Mouse (Mus musculus): ENCODE measurements around the gene Nicn1.

Nicn1 gene

GRCm38 (mm10) chr9:108338886-108339781 lies 48.9 kb downstream of the Nicn1 start, which contains the start of gene Gpx1:
Gpx1 (plus strand) TSS chr9:108338903.
- peak; percentile 86 for DNase-seq

DNA sequence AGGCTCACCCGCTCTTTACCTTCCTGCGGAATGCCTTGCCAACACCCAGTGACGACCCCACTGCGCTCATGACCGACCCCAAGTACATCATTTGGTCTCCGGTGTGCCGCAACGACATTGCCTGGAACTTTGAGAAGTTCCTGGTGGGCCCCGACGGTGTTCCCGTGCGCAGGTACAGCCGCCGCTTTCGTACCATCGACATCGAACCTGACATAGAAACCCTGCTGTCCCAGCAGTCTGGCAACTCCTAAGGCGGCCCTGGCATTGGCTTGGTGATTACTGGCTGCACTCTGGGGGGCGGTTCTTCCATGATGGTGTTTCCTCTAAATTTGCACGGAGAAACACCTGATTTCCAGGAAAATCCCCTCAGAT lies 49.6 kb downstream of the Nicn1 start:
- DNase-seq = peak; percentile 34

DNA sequence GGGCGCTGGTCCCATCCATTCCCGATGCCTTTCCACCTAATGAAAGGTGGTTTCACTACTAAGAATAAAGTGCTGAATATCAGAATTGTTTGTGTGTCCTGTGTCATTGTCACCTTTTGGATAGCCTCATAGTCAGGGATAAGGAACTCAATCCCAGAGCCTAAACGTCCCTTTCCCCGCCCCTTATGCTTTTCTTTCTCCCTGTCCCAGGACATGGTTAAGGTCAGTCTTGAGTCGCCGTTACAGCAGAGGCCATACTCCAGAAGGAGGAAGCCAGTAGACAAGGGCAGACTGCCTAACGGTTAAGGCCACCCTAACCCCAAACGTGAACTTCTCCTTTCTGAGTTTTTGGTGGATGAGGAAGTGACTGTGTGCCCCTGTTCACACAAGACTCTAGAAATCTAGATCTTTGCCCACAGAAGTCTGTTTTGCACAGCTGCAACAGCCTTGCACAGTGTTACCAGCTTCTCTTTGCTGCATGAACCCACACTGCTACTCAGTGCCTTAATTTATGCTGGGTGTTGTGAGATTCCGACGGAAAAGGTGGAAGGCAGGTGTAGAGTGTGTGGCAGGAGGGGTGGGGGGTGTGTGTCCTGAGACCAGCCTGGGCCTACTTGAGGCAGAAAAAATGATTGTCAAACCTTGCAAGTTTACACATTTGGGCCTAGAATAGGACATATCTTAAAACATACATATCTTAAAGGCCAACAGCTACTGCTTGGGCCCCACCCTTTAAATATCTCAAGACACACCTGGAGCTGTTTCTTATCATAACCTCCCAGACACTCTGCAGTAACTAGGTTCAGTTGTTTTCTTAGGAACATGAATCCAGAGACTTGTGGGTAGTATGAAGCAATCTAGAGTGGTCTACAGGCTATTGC lies 50.3 kb downstream of the Nicn1 start:
- no peak for DNase-seq

GRCm38 (mm10) chr9:108341139-108341475 lies 50.9 kb downstream of the Nicn1 start:
- no peak for DNase-seq

- DNase-seq = no peak
Observed at GRCm38 (mm10) chr9:108341801-108342200, 51.6 kb downstream of the Nicn1 start.

DNA sequence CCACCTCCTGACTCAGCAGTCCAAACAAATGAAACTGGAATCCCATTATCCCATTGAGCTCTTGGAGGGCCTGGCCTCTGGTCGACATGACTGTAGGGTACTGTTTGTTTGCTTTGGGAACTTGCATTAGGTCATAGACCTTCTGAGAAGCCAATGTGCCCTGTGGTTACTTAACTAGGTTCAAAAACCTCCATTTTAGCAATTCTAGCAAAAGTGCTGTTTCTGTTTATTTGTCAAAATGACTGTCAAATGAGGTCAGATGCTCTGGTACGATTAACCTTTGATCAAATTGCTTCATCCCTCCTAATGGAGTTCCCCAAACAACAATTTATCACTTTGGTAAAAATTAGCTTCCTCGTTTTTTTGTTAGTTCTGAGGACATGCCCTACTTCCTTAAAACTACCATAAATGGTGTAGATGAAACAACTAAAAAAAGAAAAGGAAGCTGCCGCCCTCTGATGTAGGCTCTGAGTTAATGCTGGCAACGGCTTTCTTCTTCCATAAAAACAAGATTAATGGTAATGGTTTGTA lies 52.1 kb downstream of the Nicn1 start:
- no peak for DNase-seq

- DNase-seq = no peak
Observed at GRCm38 (mm10) chr9:108343331-108343730, 53.1 kb downstream of the Nicn1 start.

DNA sequence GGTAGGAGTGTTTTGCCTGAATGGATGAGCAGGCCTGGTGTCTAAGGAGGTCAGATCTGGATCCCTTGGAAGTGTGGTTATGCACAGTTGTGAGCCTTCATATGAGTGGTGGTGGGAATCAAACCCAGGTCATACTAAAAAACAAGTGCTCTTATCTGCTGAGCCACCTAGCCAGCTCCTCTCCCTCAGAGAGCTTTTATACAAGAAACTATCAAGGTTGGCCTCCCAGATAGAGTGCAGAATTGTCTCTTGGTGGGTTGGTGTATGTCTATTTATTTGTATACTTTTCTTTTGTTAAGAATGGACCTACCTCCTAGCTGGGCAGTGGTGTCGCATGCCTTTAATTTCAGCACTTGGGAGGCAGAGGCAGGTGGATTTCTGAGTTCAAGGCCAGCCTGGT lies 53.6 kb downstream of the Nicn1 start:
- no peak for DNase-seq

DNA sequence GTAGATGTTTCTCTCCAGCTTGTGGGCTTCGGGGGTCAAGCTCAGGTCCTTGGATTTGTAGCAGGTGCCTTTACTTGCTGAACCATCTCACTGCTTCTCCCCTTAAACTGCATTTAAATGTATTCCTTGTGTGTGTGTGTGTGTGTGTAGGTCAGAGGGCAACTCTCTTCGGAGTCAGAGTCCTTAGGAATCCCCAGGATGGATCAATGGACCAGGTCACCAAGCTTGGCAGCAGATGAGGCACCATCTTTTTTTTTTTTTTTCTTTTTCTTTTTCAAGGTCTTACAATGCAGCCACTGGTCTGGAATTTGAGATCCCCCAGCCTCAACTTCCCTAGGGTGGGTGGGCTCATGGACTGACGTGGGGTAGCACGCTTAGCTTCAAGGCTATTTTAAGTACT lies 54.2 kb downstream of the Nicn1 start:
- no peak for DNase-seq
